Mouse (Mus musculus) stomach, embryonic 15.5 days (tissue): ENCODE measurements at regions not wholly inside any gene's neighbourhood (a gene's known extent, or its start where the extent isn't known, plus 50 kb on each side); places are given as distances from the start of the nearest gene placed in this dataset.

Experiments used
- ATAC-seq: fragments of 200-750 bp; cut with Nextera tagmentation; 2 replicates; pipeline ENCODE4 v1.8.0; 2017; ENCODE audit warnings: low read depth, moderate number of reproducible peaks, moderate TSS enrichment; ENCODE audit not compliant: insufficient read depth, low FRiP score
- H3K27ac ChIP-seq: fragments of 300-500 bp; sonication (generic); 2 replicates; pipeline ENCODE4 v1.5.1; 2015; ENCODE audit warnings: mild to moderate bottlenecking, inconsistent platforms
- H3K27me3 ChIP-seq: fragments of 300-500 bp; sonication (generic); replicated peaks from 2 replicates; pipeline ENCODE4 v1.6.1; 2015; ENCODE audit warnings: inconsistent platforms
- H3K36me3 ChIP-seq: fragments of 300-500 bp; sonication (generic); 2 replicates; pipeline ENCODE4 v1.6.1; 2015; ENCODE audit warnings: inconsistent platforms
- H3K4me1 ChIP-seq: fragments of 300-500 bp; sonication (generic); 2 replicates; pipeline ENCODE4 v1.6.1; 2015; ENCODE audit warnings: inconsistent platforms
- H3K4me2 ChIP-seq: fragments of 300-500 bp; sonication (generic); 2 replicates; pipeline ENCODE4 v1.6.1; 2015; ENCODE audit warnings: mild to moderate bottlenecking, inconsistent platforms
- H3K4me3 ChIP-seq: fragments of 300-500 bp; sonication (generic); replicated peaks from 2 replicates; pipeline ENCODE4 v1.5.1; 2015; ENCODE audit warnings: inconsistent platforms
- H3K9ac ChIP-seq: fragments of 300-500 bp; sonication (generic); 2 replicates; pipeline ENCODE4 v1.6.1; 2015; ENCODE audit warnings: inconsistent platforms
- H3K9me3 ChIP-seq: fragments of 300-500 bp; sonication (generic); 2 replicates; pipeline ENCODE4 v1.6.1; 2016; ENCODE audit warnings: inconsistent platforms
- WGBS: fragments of 180-500 bp; shearing (Covaris S2); methylation state at CpG from one replicate; pipeline ENCODE4 v1.1.7; 2015; 5-methylcytosine and 5-hydroxymethylcytosine counted together

DNA sequence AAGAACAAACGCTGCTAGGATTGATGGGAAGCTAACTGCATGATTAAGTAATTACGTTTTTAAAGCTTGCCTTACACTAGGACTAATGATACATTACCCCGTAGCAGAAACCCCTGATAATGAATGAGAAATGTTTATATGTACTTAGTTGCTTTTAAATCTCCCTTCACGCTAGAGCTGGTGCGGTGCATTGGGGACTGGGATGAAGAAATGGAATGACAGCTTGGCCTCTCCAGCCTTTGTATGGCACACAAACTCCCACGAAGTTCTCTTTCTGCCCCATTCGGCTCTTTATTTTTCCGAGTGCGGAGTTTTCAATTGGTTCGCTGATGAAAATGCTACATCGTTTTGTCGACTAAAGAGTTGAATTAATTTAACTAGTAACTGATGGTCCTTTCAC, 659.8 kb downstream of the Tfap2b start:
- Histone ChIP-seq H3K27me3 (no peaks in the 10 kb centered on the region), H3K4me2 (no peak overlapping the region), H3K4me3 (no peak overlapping the region), H3K9me3 (no peaks in the 10 kb centered on the region), H3K9ac (no peak overlapping the region), H3K27ac (no peak overlapping the region), H3K4me1 (no peaks in the 10 kb centered on the region), H3K36me3 (no peaks in the 10 kb centered on the region)
- WGBS: 74% methylated on average over 12 of the region's 12 CpGs
- no peak for ATAC-seq

DNA sequence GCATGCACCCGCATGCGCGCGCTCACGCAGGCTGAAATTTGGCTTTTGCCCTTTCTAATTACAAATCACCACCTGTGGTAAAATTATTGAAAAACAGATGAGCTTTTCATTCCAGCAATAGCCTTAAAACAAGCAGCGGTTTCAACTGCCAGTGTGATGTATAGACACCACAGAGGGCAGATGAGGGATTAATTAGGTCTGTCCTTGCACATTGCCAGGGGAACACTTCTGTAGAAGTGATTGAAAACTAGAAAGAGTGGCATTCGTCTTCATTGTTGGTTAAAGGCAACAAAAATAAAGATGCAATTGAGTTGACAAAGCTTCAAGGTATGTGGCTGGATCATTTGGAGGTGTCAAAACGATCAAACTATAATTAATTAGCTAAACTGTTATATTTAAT, 672.5 kb downstream of the Tfap2b start:
- Histone ChIP-seq H3K4me2 (no peak overlapping the region), H3K9ac (no peak overlapping the region), H3K9me3 (no peaks in the 10 kb centered on the region), H3K36me3 (no peaks in the 10 kb centered on the region), H3K4me1 (no peaks in the 10 kb centered on the region), H3K4me3 (no peak overlapping the region), H3K27ac (no peak overlapping the region), H3K27me3 (no peaks in the 10 kb centered on the region)
- ATAC-seq: no peak
- 69% methylated on average over 8 of the region's 8 CpGs for WGBS

DNA sequence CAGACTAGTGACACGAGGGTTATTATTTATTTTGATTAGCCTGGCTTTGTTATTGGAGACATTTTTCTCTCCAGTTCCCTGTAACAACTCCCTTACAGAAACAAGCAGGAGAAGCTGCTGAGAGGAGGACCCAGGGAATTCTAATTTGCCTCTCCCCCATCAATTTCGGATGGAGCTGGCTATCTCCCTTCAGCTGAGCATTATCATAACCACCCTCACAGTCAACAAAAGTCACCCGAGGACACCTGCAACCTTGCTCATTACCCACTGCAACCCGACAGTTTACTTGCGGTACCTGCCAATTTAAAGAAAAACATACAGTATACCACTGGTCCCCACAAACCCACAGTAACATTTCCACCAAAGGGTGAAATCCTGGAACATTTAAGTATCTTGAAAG, 690.7 kb downstream of the Tfap2b start:
- Histone ChIP-seq H3K36me3 (no peaks in the 10 kb centered on the region), H3K4me1 (no peaks in the 10 kb centered on the region), H3K4me3 (no peak overlapping the region), H3K9ac (no peak overlapping the region), H3K4me2 (no peak overlapping the region), H3K9me3 (no peaks in the 10 kb centered on the region), H3K27me3 (no peaks in the 10 kb centered on the region), H3K27ac (no peak overlapping the region)
- no peak for ATAC-seq
- WGBS: 40% methylated on average over 5 of the region's 5 CpGs

- Histone ChIP-seq H3K4me2 (no peak overlapping the region), H3K27ac (no peak overlapping the region), H3K4me3 (no peak overlapping the region), H3K27me3 (no peaks in the 10 kb centered on the region), H3K36me3 (no peaks in the 10 kb centered on the region), H3K9ac (no peak overlapping the region), H3K4me1 (no peaks in the 10 kb centered on the region), H3K9me3 (no peaks in the 10 kb centered on the region)
- no peak for ATAC-seq
- 46% methylated on average over 12 of the region's 12 CpGs for WGBS
Observed at GRCm38 (mm10) chr1:19899889-19900310, 691.2 kb downstream of the Tfap2b start.

- ATAC-seq: no peak
- Histone ChIP-seq H3K9me3 (no peaks in the 10 kb centered on the region), H3K27ac (no peak overlapping the region), H3K4me2 (no peak overlapping the region), H3K27me3 (no peaks in the 10 kb centered on the region), H3K4me3 (no peak overlapping the region), H3K4me1 (no peaks in the 10 kb centered on the region), H3K36me3 (no peaks in the 10 kb centered on the region), H3K9ac (no peak overlapping the region)
- 68% methylated on average over 2 of the region's 2 CpGs for WGBS
Observed at GRCm38 (mm10) chr1:19900983-19901531, 692.3 kb downstream of the Tfap2b start.

DNA sequence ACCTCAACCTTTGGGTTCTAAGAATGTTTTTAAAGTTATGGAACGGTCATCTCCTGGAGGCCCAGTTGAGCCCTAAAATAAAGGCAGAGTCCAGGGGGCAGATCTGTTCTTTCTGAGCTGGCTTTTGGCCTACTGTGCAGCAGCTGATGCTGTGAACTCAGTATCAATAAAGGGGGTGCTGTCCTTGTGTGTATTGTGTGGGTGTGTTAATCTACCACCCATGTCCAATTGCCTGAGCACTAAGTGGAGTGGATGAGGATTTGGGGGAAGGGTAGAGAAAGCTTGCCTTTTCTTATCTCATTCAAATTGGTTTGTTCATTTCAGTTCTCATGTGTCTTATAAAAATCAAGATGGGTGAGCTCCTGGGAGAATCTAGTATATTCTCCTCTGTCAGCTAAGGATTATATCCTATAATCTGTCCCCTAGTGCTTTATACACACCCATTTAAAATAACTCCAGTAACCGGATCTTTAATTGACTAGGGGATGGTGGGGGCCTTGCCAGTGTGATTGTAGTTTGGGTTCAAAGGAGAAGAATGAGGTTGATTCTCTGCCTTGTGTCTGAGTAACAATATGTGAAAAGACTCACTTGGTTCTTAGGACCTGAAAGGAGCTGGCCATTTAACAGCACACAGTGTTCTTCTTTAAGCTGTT, 703.6 kb downstream of the Tfap2b start:
- no peak overlapping the region for H3K27ac ChIP-seq
- H3K4me3 ChIP-seq: no peak overlapping the region
- H3K4me2 ChIP-seq: no peak overlapping the region
- no peaks in the 10 kb centered on the region for H3K36me3 ChIP-seq
- H3K9ac ChIP-seq: no peak overlapping the region
- no peak for ATAC-seq
- no peaks in the 10 kb centered on the region for H3K9me3 ChIP-seq
- H3K27me3 ChIP-seq: no peaks in the 10 kb centered on the region
- no peaks in the 10 kb centered on the region for H3K4me1 ChIP-seq
- WGBS: 73% methylated on average over 2 of the region's 2 CpGs

GRCm38 (mm10) chr1:19918762-19919161, 699.1 kb downstream of the Pkhd1 start:
- Histone ChIP-seq H3K9ac (no peak overlapping the region), H3K36me3 (no peaks in the 10 kb centered on the region), H3K4me1 (no peaks in the 10 kb centered on the region), H3K4me2 (no peak overlapping the region), H3K27me3 (no peaks in the 10 kb centered on the region), H3K27ac (no peak overlapping the region), H3K9me3 (no peaks in the 10 kb centered on the region), H3K4me3 (no peak overlapping the region)
- WGBS: 80% methylated on average over 4 of the region's 4 CpGs
- ATAC-seq: no peak

DNA sequence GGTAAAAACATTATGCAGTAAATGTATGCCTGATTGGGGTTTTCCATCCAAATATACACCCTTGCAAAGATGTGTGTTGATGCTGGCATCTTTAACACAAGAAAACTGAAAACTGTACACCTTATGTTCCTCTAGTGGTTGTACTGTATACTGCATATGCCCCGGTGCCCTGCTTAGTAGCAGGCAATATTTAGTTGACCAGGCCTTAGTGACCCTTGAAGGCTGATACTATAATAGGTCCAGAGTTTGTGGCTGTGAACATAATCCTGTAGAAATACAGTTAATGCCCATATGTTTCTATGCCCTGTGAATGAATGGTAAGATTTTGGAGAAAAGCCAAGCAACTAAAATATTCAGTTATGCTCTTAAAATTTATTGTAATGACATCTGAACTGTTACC, 690.7 kb downstream of the Pkhd1 start:
- Histone ChIP-seq H3K36me3 (no peaks in the 10 kb centered on the region), H3K27me3 (no peaks in the 10 kb centered on the region), H3K4me3 (no peak overlapping the region), H3K9ac (no peak overlapping the region), H3K4me1 (no peaks in the 10 kb centered on the region), H3K9me3 (no peaks in the 10 kb centered on the region), H3K4me2 (no peak overlapping the region), H3K27ac (no peak overlapping the region)
- 85% methylated on average over 1 of the region's 1 CpGs for WGBS
- ATAC-seq: no peak; the same call in 1 of the 2 replicates

GRCm38 (mm10) chr1:19927736-19928327, 690.0 kb downstream of the Pkhd1 start:
- H3K4me1 ChIP-seq: no peaks in the 10 kb centered on the region
- no peak overlapping the region for H3K4me2 ChIP-seq
- no peak overlapping the region for H3K4me3 ChIP-seq
- no peak overlapping the region for H3K9ac ChIP-seq
- no peak for ATAC-seq
- H3K36me3 ChIP-seq: no peaks in the 10 kb centered on the region
- H3K27me3 ChIP-seq: no peaks in the 10 kb centered on the region
- WGBS: 40% methylated on average over 5 of the region's 5 CpGs
- no peak overlapping the region for H3K27ac ChIP-seq
- no peaks in the 10 kb centered on the region for H3K9me3 ChIP-seq

- Histone ChIP-seq H3K27ac (no peak overlapping the region), H3K9me3 (no peaks in the 10 kb centered on the region), H3K36me3 (no peaks in the 10 kb centered on the region), H3K9ac (no peak overlapping the region), H3K4me3 (no peak overlapping the region), H3K4me1 (no peaks in the 10 kb centered on the region), H3K4me2 (no peak overlapping the region), H3K27me3 (no peaks in the 10 kb centered on the region)
- ATAC-seq: no peak
- WGBS: 53% methylated on average over 7 of the region's 7 CpGs
Observed at GRCm38 (mm10) chr1:19951050-19951679, 666.7 kb downstream of the Pkhd1 start.

- no peaks in the 10 kb centered on the region for H3K4me1 ChIP-seq
- H3K4me3 ChIP-seq: no peak overlapping the region
- no peak overlapping the region for H3K4me2 ChIP-seq
- no peaks in the 10 kb centered on the region for H3K27me3 ChIP-seq
- ATAC-seq: no peak
- H3K9me3 ChIP-seq: no peaks in the 10 kb centered on the region
- H3K27ac ChIP-seq: no peak overlapping the region
- 69% methylated on average over 8 of the region's 8 CpGs for WGBS
- no peaks in the 10 kb centered on the region for H3K36me3 ChIP-seq
- no peak overlapping the region for H3K9ac ChIP-seq
Observed at GRCm38 (mm10) chr1:19951680-19952248, 666.1 kb downstream of the Pkhd1 start.

DNA sequence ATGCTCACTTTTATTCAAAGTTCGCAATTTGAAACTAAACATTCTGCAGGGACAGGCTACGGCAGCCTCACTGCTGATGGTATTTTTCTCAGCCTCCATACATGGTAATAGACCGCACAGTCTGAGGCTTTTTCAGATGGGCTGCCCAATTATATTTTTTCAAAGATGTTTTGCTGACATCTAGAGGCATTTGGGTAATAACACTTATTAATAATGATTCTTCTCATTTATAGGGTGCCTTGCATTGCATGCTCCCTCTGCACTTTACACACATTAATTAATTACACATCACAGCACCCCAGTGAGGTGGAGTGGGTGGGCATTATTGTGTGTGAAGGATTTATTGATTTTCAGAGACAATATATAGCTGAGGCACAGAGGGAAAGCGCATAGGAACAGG, 644.5 kb downstream of the Pkhd1 start:
- 35% methylated on average over 4 of the region's 4 CpGs for WGBS
- 0 out of 2 replicates have a peak, but pooled peaks have one; percentile 18 for ATAC-seq
- H3K4me2 ChIP-seq: no peak overlapping the region

More for the DNA sequence above, 644.5 kb downstream of the Pkhd1 start:
- no peaks in the 10 kb centered on the region for H3K4me1 ChIP-seq
- no peaks in the 10 kb centered on the region for H3K27me3 ChIP-seq
- H3K36me3 ChIP-seq: no peaks in the 10 kb centered on the region
- H3K27ac ChIP-seq: no peak overlapping the region
- H3K9me3 ChIP-seq: no peaks in the 10 kb centered on the region
- no peak overlapping the region for H3K4me3 ChIP-seq
- no peak overlapping the region for H3K9ac ChIP-seq
